Mouse (Mus musculus): ENCODE measurements at regions not wholly inside any gene's neighbourhood (a gene's known extent, or its start where the extent isn't known, plus 50 kb on each side); places are given as distances from the start of the nearest gene placed in this dataset.

DNA sequence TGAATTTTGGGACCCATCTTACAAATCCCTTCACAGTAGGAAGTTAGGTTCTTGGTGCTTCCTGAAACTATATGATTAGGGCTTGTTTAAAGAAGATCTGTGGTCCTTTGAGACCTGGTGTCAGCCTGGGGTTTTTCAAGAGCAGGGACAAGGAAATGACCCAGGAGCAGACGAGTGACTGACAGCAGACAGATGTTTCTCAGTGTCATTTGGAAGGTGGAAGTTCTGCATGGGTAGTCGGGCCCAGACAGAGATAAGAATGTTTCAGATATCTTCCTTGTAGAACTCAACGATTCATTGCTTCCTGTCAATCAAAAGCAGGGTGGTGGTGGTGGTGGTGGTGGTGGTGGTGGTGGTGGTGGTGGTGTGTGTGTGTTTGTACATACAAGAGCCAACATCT lies 75.1 kb upstream of the Nrip1 start:
- Histone ChIP-seq H3K27me3 (ENCODE audit: control insufficient read depth, insufficient read depth, low read length) (no peaks in the 10 kb centered on the region), H3K9me3 (replicated peaks; ENCODE audit: control insufficient read depth, low read length) (0 out of 2 replicates have a peak, but pooled peaks cover 2% of the 10 kb centered on the region), H3K4me3 (ENCODE audit: low read depth, low read length) (no peak overlapping the region), H3K4me2 (no peak overlapping the region), H3K36me3 (ENCODE audit: control insufficient read depth, insufficient read depth, low read length) (no peaks in the 10 kb centered on the region), H3K4me1 (ENCODE audit: control insufficient read depth, insufficient read depth, low read length) (no peaks in the 10 kb centered on the region), H3K27ac (ENCODE audit: low read depth, low read length) (no peak overlapping the region), H3K9ac (ENCODE audit: low read depth, low read length) (no peak overlapping the region)
- ATAC-seq (replicated peaks; ENCODE audit: insufficient number of reproducible peaks, low FRiP score, low TSS enrichment): no peak
- 10% methylated on average over 3 of the region's 3 CpGs for WGBS (ENCODE audit: insufficient replicate concordance)

DNA sequence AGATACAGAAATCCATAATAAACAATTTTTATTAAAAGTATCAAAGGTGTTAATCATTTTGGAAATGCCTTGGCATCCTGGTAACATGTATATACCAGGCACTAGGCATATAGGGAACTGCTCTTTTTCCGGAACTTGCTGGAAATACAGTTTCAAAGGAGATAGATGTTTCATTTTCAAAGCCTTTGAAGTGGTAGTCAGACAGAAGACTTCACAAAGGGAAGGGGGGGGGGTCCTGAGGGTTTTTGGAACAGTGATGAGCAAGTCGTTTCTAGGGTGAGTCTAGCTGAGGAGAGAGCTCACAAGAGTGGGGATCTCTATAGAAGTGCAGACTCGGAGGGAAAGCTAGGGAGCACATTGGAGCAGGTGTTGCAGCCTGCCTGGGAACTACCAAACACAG lies 73.4 kb upstream of the Nrip1 start:
- H3K4me1 ChIP-seq (ENCODE audit: control insufficient read depth, insufficient read depth, low read length): peaks cover under 1% of the 10 kb centered on the region; the same call in 1 of the 2 replicates
- H3K9ac ChIP-seq (ENCODE audit: low read depth, low read length): no peak overlapping the region
- H3K4me2 ChIP-seq: no peak overlapping the region
- no peaks in the 10 kb centered on the region for H3K27me3 ChIP-seq (ENCODE audit: control insufficient read depth, insufficient read depth, low read length)
- no peak overlapping the region for H3K27ac ChIP-seq (ENCODE audit: low read depth, low read length)
- no peaks in the 10 kb centered on the region for H3K36me3 ChIP-seq (ENCODE audit: control insufficient read depth, insufficient read depth, low read length)
- ATAC-seq (replicated peaks; ENCODE audit: insufficient number of reproducible peaks, low FRiP score, low TSS enrichment): no peak
- 0 out of 2 replicates have a peak, but pooled peaks cover 1% of the 10 kb centered on the region for H3K9me3 ChIP-seq (replicated peaks; ENCODE audit: control insufficient read depth, low read length)
- H3K4me3 ChIP-seq (ENCODE audit: low read depth, low read length): no peak overlapping the region
- WGBS (ENCODE audit: insufficient replicate concordance): 69% methylated on average over 3 of the region's 3 CpGs

DNA sequence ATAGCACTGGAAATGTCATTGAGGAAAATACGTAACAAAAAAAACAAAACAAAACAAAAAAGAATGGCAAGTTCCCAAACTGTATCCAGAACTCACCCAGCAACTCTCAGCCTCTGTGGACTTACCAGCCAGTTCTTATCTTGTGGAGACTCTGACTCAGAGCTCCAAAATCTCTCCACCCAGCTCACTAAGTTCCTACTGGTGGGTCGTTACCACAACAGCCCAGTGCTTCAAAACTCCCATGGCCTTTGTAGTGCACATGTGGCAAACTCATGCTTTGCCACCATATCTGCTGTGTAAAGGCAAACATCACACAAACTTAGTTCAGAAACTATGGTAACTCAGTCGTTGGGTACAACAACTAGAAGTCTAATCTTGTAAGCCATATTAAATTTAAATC lies 71.0 kb upstream of the Nrip1 start:
- H3K9ac ChIP-seq (ENCODE audit: low read depth, low read length): no peak overlapping the region
- no peak overlapping the region for H3K4me2 ChIP-seq
- no peaks in the 10 kb centered on the region for H3K9me3 ChIP-seq (replicated peaks; ENCODE audit: control insufficient read depth, low read length)
- H3K27ac ChIP-seq (ENCODE audit: low read depth, low read length): no peak overlapping the region
- H3K36me3 ChIP-seq (ENCODE audit: control insufficient read depth, insufficient read depth, low read length): no peaks in the 10 kb centered on the region
- no peak for ATAC-seq (replicated peaks; ENCODE audit: insufficient number of reproducible peaks, low FRiP score, low TSS enrichment)
- peaks cover 4% of the 10 kb centered on the region; the same call in 1 of the 2 replicates for H3K4me1 ChIP-seq (ENCODE audit: control insufficient read depth, insufficient read depth, low read length)
- 54% methylated on average over 3 of the region's 3 CpGs for WGBS (ENCODE audit: insufficient replicate concordance)
- no peak overlapping the region for H3K4me3 ChIP-seq (ENCODE audit: low read depth, low read length)
- no peaks in the 10 kb centered on the region for H3K27me3 ChIP-seq (ENCODE audit: control insufficient read depth, insufficient read depth, low read length)

DNA sequence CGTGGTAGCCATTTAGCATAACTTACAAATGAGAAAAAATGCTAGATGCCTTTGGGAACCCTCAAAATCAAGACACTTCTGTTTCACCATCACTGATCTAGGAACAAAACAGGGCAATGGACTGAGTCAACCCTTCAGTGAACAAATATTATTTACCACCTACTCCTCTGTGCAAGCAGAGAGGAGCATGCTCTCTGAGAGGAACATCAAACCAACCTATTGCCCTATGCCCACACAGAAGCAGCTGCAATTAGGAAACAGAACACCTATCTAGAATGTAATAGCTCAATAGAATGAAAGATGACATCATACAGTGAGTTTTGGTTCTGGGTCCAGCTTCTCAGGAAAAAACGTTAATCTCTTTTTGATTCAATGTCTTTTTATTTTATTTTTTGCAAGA lies 69.0 kb upstream of the Nrip1 start:
- 80% methylated on average over 2 of the region's 2 CpGs for WGBS (ENCODE audit: insufficient replicate concordance)
- H3K9me3 ChIP-seq (replicated peaks; ENCODE audit: control insufficient read depth, low read length): no peaks in the 10 kb centered on the region
- H3K4me1 ChIP-seq (ENCODE audit: control insufficient read depth, insufficient read depth, low read length): peaks cover 4% of the 10 kb centered on the region; the same call in 1 of the 2 replicates
- H3K36me3 ChIP-seq (ENCODE audit: control insufficient read depth, insufficient read depth, low read length): no peaks in the 10 kb centered on the region
- H3K9ac ChIP-seq (ENCODE audit: low read depth, low read length): no peak overlapping the region
- no peaks in the 10 kb centered on the region for H3K27me3 ChIP-seq (ENCODE audit: control insufficient read depth, insufficient read depth, low read length)
- no peak for ATAC-seq (replicated peaks; ENCODE audit: insufficient number of reproducible peaks, low FRiP score, low TSS enrichment)
- H3K4me2 ChIP-seq: no peak overlapping the region
- H3K27ac ChIP-seq (ENCODE audit: low read depth, low read length): no peak overlapping the region
- H3K4me3 ChIP-seq (ENCODE audit: low read depth, low read length): no peak overlapping the region

DNA sequence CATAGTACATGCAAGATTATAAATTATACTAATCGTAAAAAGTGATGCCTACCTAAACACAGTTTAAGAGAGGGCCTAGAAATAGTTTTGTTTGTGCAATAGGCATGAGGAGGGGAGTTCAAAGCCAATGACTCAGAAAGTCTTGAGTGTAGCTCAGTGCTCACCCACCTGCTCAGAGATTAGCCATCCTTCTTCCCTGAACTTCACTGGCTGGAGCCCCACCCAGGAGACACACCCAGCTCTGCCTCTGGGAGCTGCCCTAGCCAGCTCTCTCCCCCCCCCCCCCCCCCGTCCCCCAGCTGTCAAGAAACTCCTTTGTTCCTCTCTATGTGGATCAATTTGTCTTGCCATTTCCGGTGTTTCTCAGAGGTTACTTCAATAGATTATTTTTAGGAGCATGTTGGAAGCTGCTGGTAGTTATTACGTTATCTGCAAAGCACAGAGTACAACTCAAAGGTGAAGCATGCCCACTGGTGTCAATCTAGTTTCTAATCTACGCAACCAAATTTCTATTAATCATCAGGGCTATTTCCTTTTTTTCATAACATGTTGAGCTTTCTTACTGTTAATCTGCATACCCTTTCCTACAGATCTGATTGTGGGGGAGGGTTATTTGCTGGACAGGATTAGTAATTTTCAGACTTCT lies 68.3 kb upstream of the Nrip1 start:
- H3K9ac ChIP-seq (ENCODE audit: low read depth, low read length): no peak overlapping the region
- no peak overlapping the region for H3K27ac ChIP-seq (ENCODE audit: low read depth, low read length)
- no peak overlapping the region for H3K4me2 ChIP-seq
- no peak overlapping the region for H3K4me3 ChIP-seq (ENCODE audit: low read depth, low read length)
- 54% methylated on average over 5 of the region's 5 CpGs for WGBS (ENCODE audit: insufficient replicate concordance)
- no peak for ATAC-seq (replicated peaks; ENCODE audit: insufficient number of reproducible peaks, low FRiP score, low TSS enrichment)
- no peaks in the 10 kb centered on the region for H3K27me3 ChIP-seq (ENCODE audit: control insufficient read depth, insufficient read depth, low read length)
- H3K9me3 ChIP-seq (replicated peaks; ENCODE audit: control insufficient read depth, low read length): no peaks in the 10 kb centered on the region
- no peaks in the 10 kb centered on the region for H3K36me3 ChIP-seq (ENCODE audit: control insufficient read depth, insufficient read depth, low read length)
- H3K4me1 ChIP-seq (ENCODE audit: control insufficient read depth, insufficient read depth, low read length): peaks cover 4% of the 10 kb centered on the region; the same call in 1 of the 2 replicates

GRCm38 (mm10) chr16:76438093-76438883 lies 64.7 kb upstream of the Nrip1 start:
- H3K27ac ChIP-seq (ENCODE audit: low read depth, low read length): no peak overlapping the region
- H3K4me2 ChIP-seq: no peak overlapping the region
- peaks cover 4% of the 10 kb centered on the region; the same call in 1 of the 2 replicates for H3K4me1 ChIP-seq (ENCODE audit: control insufficient read depth, insufficient read depth, low read length)
- H3K36me3 ChIP-seq (ENCODE audit: control insufficient read depth, insufficient read depth, low read length): no peaks in the 10 kb centered on the region
- H3K9ac ChIP-seq (ENCODE audit: low read depth, low read length): no peak overlapping the region
- no peaks in the 10 kb centered on the region for H3K9me3 ChIP-seq (replicated peaks; ENCODE audit: control insufficient read depth, low read length)
- no peak for ATAC-seq (replicated peaks; ENCODE audit: insufficient number of reproducible peaks, low FRiP score, low TSS enrichment)
- H3K27me3 ChIP-seq (ENCODE audit: control insufficient read depth, insufficient read depth, low read length): no peaks in the 10 kb centered on the region
- no peak overlapping the region for H3K4me3 ChIP-seq (ENCODE audit: low read depth, low read length)
- 68% methylated on average over 3 of the region's 3 CpGs for WGBS (ENCODE audit: insufficient replicate concordance)

GRCm38 (mm10) chr16:76436290-76436689 lies 62.7 kb upstream of the Nrip1 start:
- Histone ChIP-seq H3K36me3 (ENCODE audit: control insufficient read depth, insufficient read depth, low read length) (no peaks in the 10 kb centered on the region), H3K27ac (ENCODE audit: low read depth, low read length) (no peak overlapping the region), H3K27me3 (ENCODE audit: control insufficient read depth, insufficient read depth, low read length) (no peaks in the 10 kb centered on the region), H3K4me3 (ENCODE audit: low read depth, low read length) (no peak overlapping the region), H3K4me1 (ENCODE audit: control insufficient read depth, insufficient read depth, low read length) (no peaks in the 10 kb centered on the region), H3K9me3 (replicated peaks; ENCODE audit: control insufficient read depth, low read length) (no peaks in the 10 kb centered on the region), H3K9ac (ENCODE audit: low read depth, low read length) (no peak overlapping the region), H3K4me2 (no peak overlapping the region)
- ATAC-seq (replicated peaks; ENCODE audit: insufficient number of reproducible peaks, low FRiP score, low TSS enrichment): no peak
- 82% methylated on average over 6 of the region's 6 CpGs for WGBS (ENCODE audit: insufficient replicate concordance)

- Histone ChIP-seq H3K27me3 (ENCODE audit: control insufficient read depth, insufficient read depth, low read length) (no peaks in the 10 kb centered on the region), H3K4me2 (no peak overlapping the region), H3K27ac (ENCODE audit: low read depth, low read length) (no peak overlapping the region), H3K36me3 (ENCODE audit: control insufficient read depth, insufficient read depth, low read length) (no peaks in the 10 kb centered on the region), H3K4me1 (ENCODE audit: control insufficient read depth, insufficient read depth, low read length) (no peaks in the 10 kb centered on the region), H3K9me3 (replicated peaks; ENCODE audit: control insufficient read depth, low read length) (no peaks in the 10 kb centered on the region), H3K4me3 (ENCODE audit: low read depth, low read length) (no peak overlapping the region), H3K9ac (ENCODE audit: low read depth, low read length) (no peak overlapping the region)
- no peak for ATAC-seq (replicated peaks; ENCODE audit: insufficient number of reproducible peaks, low FRiP score, low TSS enrichment)
- 87% methylated on average over 24 of the region's 24 CpGs for WGBS (ENCODE audit: insufficient replicate concordance)
Observed at GRCm38 (mm10) chr16:76433076-76433825, 59.6 kb upstream of the Nrip1 start.

Measured in heart, embryonic 11.5 days (tissue).